Mouse (Mus musculus) spleen, adult 2 months (tissue): ENCODE measurements at regions not wholly inside any gene's neighbourhood (a gene's known extent, or its start where the extent isn't known, plus 50 kb on each side); places are given as distances from the start of the nearest gene placed in this dataset.

Source experiments
- CTCF ChIP-seq: fragments of 200-500 bp; IDR thresholded peaks from 2 replicates; pipeline ENCODE4 v1.5.1; 2011; ENCODE audit warnings: mild to moderate bottlenecking, inconsistent platforms; ENCODE audit not compliant: insufficient read depth, insufficient read length, insufficient replicate concordance; ENCODE audit errors: extremely low read depth
- POLR2A ChIP-seq: fragments of 200-500 bp; IDR thresholded peaks from 2 replicates; pipeline ENCODE4 v1.6.1; 2011; ENCODE audit warnings: low read depth, low read length, inconsistent platforms

GRCm38 (mm10) chr7:37175746-37176145, 477.8 kb downstream of the Tshz3 start:
- TF ChIP-seq CTCF (no peak), POLR2A (no peak)
